Mouse (Mus musculus) liver, embryonic 14.5 days (tissue): ENCODE measurements at regions not wholly inside any gene's neighbourhood (a gene's known extent, or its start where the extent isn't known, plus 50 kb on each side); places are given as distances from the start of the nearest gene placed in this dataset.

Source experiments
- ATAC-seq: fragments of 200-750 bp; cut with Nextera tagmentation; 2 replicates; pipeline ENCODE4 v1.8.0; 2017; ENCODE audit warnings: moderate number of reproducible peaks, mild to moderate bottlenecking, moderate library complexity; ENCODE audit not compliant: insufficient read depth
- DNase-seq, 3 experiments: peaks; one replicate each; pipeline ENCODE4 v3.0.0-alpha.2; 2012 to 2013; ENCODE audit warnings: low read depth in 3 of 3, low spot score in 3 of 3
- H3K27ac ChIP-seq: fragments of 300-500 bp; sonication (generic); 2 replicates; pipeline ENCODE4 v1.5.1; 2014; ENCODE audit warnings: moderate library complexity, mild to moderate bottlenecking, control low read depth, inconsistent platforms
- H3K27me3 ChIP-seq: fragments of 300-500 bp; sonication (generic); 2 replicates; pipeline ENCODE4 v1.6.1; 2014; ENCODE audit warnings: mild to moderate bottlenecking, low read length, moderate library complexity; ENCODE audit not compliant: control insufficient read depth, insufficient read depth
- H3K36me3 ChIP-seq: fragments of 300-500 bp; sonication (generic); replicated peaks from 2 replicates; pipeline ENCODE4 v1.6.1; 2014; ENCODE audit warnings: low read depth; ENCODE audit not compliant: control insufficient read depth, insufficient read depth
- H3K4me1 ChIP-seq, 2 experiments: fragments of 200-500 bp in 1 of 2; fragments of 300-500 bp in 1 of 2; sonication (generic) in 1 of 2; replicated peaks; 2 replicates each; pipeline ENCODE4 v1.6.1; 2012 to 2014; ENCODE audit warnings: antibody characterized with exemption in 1 of 2, inconsistent platforms in 1 of 2, low read length in 1 of 2; ENCODE audit not compliant: control insufficient read depth in 2 of 2, insufficient read depth in 2 of 2
- H3K4me2 ChIP-seq: fragments of 300-500 bp; sonication (generic); 2 replicates; pipeline ENCODE4 v1.6.1; 2014; ENCODE audit warnings: low read depth, mild to moderate bottlenecking, control low read depth, moderate library complexity
- H3K4me3 ChIP-seq, 2 experiments: fragments of 200-500 bp in 1 of 2; fragments of 300-500 bp in 1 of 2; sonication (generic) in 1 of 2; 2 replicates each; pipeline ENCODE4 v1.5.1; 2012 to 2014; ENCODE audit warnings: low read depth in 2 of 2, low read length in 2 of 2, mild to moderate bottlenecking in 2 of 2, control low read depth in 1 of 2, inconsistent platforms in 1 of 2, moderate library complexity in 1 of 2; ENCODE audit not compliant: insufficient read depth in 1 of 2
- H3K9ac ChIP-seq: fragments of 300-500 bp; sonication (generic); replicated peaks from 2 replicates; pipeline ENCODE4 v1.6.1; 2014; ENCODE audit warnings: mild to moderate bottlenecking, control low read depth, moderate library complexity
- H3K9me3 ChIP-seq: fragments of 300-500 bp; sonication (generic); 2 replicates; pipeline ENCODE4 v1.6.1; 2016; ENCODE audit warnings: low read length, mixed read lengths; ENCODE audit not compliant: control insufficient read depth
- CTCF ChIP-seq: IDR thresholded peaks from 2 replicates; pipeline ENCODE4 v1.5.1; 2016; ENCODE audit warnings: antibody characterized with exemption, low read depth, control low read depth
- EP300 ChIP-seq: IDR thresholded peaks from 2 replicates; pipeline ENCODE4 v1.6.1; 2016; ENCODE audit warnings: antibody characterized with exemption, low read depth
- WGBS: fragments of 180-500 bp; shearing (Covaris S2); extraction: QIAGEN DNeasy Blood & Tissue Kit; methylation state at CpG from one replicate; pipeline ENCODE4 v1.1.7; 2014; ENCODE audit not compliant: insufficient replicate concordance; 5-methylcytosine and 5-hydroxymethylcytosine counted together

- Histone ChIP-seq H3K4me2 (no peak overlapping the region), H3K4me3 (no peak overlapping the region), H3K9me3 (no peaks in the 10 kb centered on the region), H3K9ac (no peak overlapping the region), H3K27ac (no peak overlapping the region), H3K27me3 (no peaks in the 10 kb centered on the region), H3K36me3 (no peaks in the 10 kb centered on the region), H3K4me1 (no peaks in the 10 kb centered on the region)
- 38% methylated on average over 3 of the region's 3 CpGs for WGBS
- DNase-seq (no peak), ATAC-seq (no peak)
- no peak for TF ChIP-seq CTCF
- no peak for TF ChIP-seq EP300
These were observed 103.1 kb upstream of the Tmem189 start for GRCm38 (mm10) chr2:167792753-167793152.

GRCm38 (mm10) chr2:167792330-167792729 is 102.7 kb upstream of the Tmem189 start:
- Histone ChIP-seq H3K27ac (no peak overlapping the region), H3K36me3 (no peaks in the 10 kb centered on the region), H3K9ac (no peak overlapping the region), H3K27me3 (no peaks in the 10 kb centered on the region), H3K9me3 (no peaks in the 10 kb centered on the region), H3K4me1 (no peaks in the 10 kb centered on the region), H3K4me3 (no peak overlapping the region), H3K4me2 (no peak overlapping the region)
- ATAC-seq (no peak), DNase-seq (no peak)
- 47% methylated on average over 3 of the region's 3 CpGs for WGBS
- no peak for TF ChIP-seq EP300
- no peak for TF ChIP-seq CTCF

- TF ChIP-seq CTCF (no peak), EP300 (no peak)
- no peak overlapping the region for H3K4me3 ChIP-seq
- H3K4me1 ChIP-seq: no peaks in the 10 kb centered on the region
- H3K9me3 ChIP-seq: no peaks in the 10 kb centered on the region
- 73% methylated on average over 11 of the region's 11 CpGs for WGBS
- H3K36me3 ChIP-seq: no peaks in the 10 kb centered on the region
- H3K9ac ChIP-seq: no peak overlapping the region
- no peak overlapping the region for H3K27ac ChIP-seq
- ATAC-seq (no peak), DNase-seq (no peak)
- H3K27me3 ChIP-seq: no peaks in the 10 kb centered on the region
- H3K4me2 ChIP-seq: no peak overlapping the region
These were observed 99.9 kb upstream of the Tmem189 start for GRCm38 (mm10) chr2:167789471-167789923.

- Histone ChIP-seq H3K4me1 (peaks cover 6 to 7% of the 10 kb centered on the region in 2 experiments), H3K9ac (no peak overlapping the region), H3K4me3 (no peak overlapping the region), H3K4me2 (no peak overlapping the region), H3K36me3 (no peaks in the 10 kb centered on the region), H3K27me3 (no peaks in the 10 kb centered on the region), H3K27ac (no peak overlapping the region), H3K9me3 (no peaks in the 10 kb centered on the region)
- ATAC-seq (no peak), DNase-seq (no peak)
- 68% methylated on average over 3 of the region's 5 CpGs for WGBS
- TF ChIP-seq EP300: no peak
- no peak for TF ChIP-seq CTCF
These were observed 97.3 kb upstream of the Tmem189 start for GRCm38 (mm10) chr2:167786951-167787350.

- WGBS: 69% methylated on average over 13 of the region's 13 CpGs
- TF ChIP-seq CTCF: no peak
- no peak for TF ChIP-seq EP300
- DNase-seq: no peak
These were observed 94.7 kb upstream of the Tmem189 start for GRCm38 (mm10) chr2:167784353-167784752.

More at GRCm38 (mm10) chr2:167784353-167784752, 94.7 kb upstream of the Tmem189 start:
- no peak overlapping the region for H3K4me2 ChIP-seq
- no peak overlapping the region for H3K9ac ChIP-seq
- H3K4me1 ChIP-seq: peaks cover 6 to 7% of the 10 kb centered on the region in 2 experiments
- ATAC-seq: no peak
- no peaks in the 10 kb centered on the region for H3K36me3 ChIP-seq
- no peak overlapping the region for H3K4me3 ChIP-seq
- no peak overlapping the region for H3K27ac ChIP-seq
- no peaks in the 10 kb centered on the region for H3K9me3 ChIP-seq
- no peaks in the 10 kb centered on the region for H3K27me3 ChIP-seq
